Mouse (Mus musculus) Muller cell, postnatal 12 days (primary cell): ENCODE data around the gene Nyap1.
A peak's percentile ranks its signal among the peaks of the same experiment; 100 is the strongest.
"Not testable (repeated sequence)": the region's sequence is repeated elsewhere in the genome, so short reads cannot be mapped to it uniquely, and the experiment has no call there.

Experiments
- DNase-seq: peaks from one replicate; pipeline ENCODE4 v3.0.0-alpha.2; 2015; ENCODE audit errors: inconsistent ontology term

Nyap1 gene

GRCm38 (mm10) chr5:137745214-137746171, 4.1 kb upstream of the Nyap1 start, which contains the start of gene Tsc22d4:
Gene Tsc22d4 (plus strand): TSS chr5:137745730.
- DNase-seq, result peak; percentile 97

DNA sequence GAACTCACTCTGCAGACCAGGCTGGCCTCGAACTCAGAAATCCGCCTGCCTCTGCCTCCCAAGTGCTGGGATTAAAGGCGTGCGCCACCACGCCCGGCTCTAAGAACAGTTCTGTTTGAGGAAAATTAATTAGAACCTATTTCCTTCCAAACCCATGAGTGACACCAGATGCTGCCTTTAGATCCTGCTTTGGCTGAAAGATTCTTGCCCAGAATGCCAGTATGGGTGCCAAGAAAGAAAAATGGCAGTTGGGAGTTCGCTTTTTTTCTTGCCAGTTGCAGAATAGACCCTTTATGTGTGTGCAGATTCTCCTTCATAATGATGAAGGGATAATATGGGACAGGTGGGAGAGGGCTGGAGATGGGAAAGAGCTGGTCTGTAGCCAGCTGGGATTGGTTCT, 2.8 kb upstream of the Nyap1 start:
- DNase-seq, result no peak

- DNase-seq, result no peak
These were observed 1.4 kb upstream of the Nyap1 start for GRCm38 (mm10) chr5:137742836-137743235.

GRCm38 (mm10) chr5:137742048-137742447, 641 bp upstream of the Nyap1 start:
- DNase-seq, result no peak

DNA sequence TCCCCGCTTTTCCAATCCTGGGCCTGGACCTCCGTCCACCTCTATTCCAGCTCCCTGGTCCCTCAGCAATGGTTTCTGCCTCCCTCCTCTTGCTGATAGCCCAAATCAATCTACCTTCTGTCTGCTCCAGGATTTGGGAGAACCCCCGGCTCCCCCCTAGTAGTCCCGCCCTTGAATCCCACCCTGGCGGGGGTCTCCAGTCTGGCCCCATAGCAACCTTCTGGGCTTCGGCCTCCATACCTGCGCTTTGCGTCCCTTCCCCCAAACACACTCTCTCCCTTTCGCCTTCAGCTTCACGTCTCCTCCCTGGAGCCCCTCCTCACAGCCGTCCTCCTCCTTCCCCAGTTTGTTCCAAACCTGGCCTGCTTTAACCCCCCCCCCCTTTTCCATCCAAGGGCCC, 901 bp downstream of the Nyap1 start:
- DNase-seq, result no peak

DNA sequence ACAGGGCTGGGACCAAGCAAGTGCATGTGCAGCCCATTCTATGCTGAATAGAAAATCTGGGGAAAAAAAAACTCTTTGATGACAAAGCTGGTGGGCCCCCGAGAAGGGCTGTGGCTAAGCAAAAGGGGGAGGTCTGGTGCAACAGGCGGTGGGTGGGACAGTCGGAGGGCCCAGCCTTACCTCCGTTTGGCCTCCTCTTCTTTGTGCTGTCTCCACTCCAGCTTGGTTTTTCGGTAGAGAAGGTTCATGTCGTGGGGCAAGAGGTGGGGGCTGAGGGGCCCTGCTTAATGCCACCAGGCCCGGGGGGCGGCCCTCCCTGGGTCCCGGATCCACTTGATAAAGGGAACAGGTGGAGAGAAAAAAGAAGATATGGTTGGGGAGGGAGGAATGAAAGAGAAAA, 1.9 kb downstream of the Nyap1 start:
- no peak for DNase-seq

DNA sequence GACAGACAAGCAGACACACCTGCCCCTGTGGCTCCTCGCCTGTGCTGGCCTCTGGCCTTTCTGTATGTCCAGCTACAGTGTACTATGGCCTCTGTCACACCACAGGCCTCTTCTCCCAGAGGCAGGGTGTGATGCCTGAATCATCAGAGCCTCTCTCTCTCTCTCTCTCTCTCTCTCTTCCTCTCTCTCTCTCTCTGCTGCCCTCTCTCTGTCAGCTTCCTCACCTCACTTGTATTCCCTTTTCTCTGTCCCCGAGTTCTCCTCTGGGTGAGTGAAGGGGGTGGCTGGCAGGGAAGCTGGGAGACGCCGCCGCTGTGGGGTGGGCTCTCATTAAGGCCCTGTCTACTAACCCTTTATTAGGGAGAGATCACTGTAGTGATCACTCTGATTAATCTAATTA, 2.9 kb downstream of the Nyap1 start:
- peak; percentile 81 for DNase-seq

DNA sequence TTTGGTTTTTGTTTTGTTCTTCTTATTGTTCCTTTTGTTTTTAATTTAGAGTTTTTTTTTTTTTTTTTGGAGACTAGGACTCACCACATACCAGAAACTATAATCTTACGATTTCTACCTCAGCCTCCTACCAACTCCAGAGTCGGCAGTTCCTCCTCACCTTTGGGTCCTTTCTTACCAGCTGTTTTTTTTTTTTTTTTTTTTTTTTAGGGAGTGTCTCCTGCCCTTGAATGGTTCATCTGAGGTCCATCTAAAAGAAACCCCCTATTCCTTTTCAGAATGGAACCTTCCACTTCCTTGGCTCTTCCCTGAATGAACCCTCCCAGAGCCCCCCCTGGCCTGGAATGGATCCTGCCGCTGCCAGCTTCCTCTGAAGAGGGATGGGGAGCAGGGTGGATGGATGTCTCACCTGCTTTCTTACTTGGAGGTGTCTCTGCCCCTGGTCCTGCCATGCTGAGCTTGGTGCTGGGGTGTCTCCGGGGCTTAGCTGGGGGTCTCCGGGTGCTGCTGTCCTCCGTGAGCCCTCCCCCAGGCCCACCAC, 3.9 kb downstream of the Nyap1 start:
- no peak for DNase-seq

DNA sequence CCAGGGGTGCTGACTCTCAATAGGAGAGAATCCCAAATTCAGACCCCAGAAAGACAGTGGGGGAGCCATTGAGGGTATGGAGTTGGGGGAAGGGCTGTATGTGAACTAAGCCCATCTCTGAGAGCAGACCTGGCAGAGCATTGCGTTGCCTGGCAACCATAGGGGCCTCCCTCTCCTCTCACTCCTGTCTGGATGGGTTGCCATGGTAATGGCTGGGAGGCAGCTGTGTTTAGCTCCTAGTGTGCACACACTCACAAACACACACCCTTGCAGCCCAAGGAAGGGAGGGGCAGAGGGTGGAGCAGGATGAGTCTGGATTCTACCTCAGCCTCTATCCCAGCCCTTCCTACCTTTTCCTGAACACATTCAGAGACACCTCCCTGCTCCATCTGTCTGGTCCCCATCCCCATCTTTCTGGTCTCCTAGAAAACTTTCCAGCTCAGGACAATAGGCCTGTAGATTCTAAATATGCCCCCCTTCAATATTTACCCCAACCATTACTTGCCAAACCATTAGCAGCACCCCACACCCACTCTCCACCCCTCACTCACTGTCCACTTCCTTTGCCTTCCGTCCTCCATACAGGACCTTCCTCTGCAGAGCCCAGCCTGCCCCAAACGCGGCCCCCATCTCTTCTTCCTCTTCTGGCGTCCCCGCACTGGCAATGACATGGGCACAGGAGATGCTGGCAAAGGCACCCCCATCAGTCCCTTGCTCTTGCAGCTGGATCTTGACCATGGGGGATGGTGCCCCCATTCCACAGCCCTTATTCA, 6.9 kb downstream of the Nyap1 start:
- no peak for DNase-seq

DNA sequence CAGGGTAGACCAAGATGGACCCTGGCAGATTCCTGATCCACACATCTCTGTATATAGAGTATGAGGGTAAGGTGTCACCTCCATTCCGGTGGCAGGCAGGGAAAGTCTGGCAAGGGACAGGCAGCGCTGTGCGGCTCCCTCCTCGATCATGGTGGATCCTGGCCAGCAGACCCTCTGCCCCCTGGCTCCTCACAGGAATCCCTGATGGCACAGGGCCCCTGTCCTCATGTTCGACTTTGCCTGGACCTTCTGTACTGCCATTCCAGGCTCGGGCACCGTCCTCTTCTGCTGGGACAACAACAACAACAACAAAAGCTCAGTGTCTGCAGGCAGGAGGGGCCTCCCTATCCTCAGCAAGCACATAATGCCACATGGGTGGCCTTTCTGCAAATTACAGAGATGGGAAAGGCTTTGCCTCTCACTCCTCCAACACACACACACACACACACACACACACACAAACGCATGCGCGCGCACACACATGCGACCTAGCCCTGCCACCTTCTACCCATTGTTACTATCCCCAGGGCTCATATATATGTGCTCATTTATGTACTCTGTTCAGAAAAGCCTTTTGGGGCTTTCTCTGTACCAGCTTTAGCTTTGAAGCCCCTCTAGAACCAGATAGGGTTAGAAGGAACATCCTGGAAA, 7.6 kb downstream of the Nyap1 start:
- DNase-seq, result no peak

DNA sequence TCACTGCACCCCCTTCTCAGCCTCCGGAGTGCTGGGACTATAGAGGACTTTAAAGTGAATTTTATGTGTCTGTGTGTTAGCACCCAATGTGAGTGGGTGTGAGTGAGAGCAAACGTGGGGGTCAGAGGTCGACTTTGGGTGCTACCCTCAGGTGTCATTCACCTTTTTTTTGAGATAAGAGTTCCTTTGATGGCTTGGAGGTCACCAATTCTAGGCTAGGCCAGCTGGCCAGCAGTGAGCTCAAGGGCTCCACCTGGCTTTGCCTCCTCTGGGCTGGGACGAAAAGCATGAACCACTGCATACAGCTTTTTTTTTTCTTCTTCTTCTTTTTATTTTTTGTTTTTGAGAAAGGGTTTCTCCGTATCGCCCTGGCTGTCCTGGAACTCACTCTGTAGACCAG, 14.6 kb downstream of the Nyap1 start:
- no peak for DNase-seq

DNA sequence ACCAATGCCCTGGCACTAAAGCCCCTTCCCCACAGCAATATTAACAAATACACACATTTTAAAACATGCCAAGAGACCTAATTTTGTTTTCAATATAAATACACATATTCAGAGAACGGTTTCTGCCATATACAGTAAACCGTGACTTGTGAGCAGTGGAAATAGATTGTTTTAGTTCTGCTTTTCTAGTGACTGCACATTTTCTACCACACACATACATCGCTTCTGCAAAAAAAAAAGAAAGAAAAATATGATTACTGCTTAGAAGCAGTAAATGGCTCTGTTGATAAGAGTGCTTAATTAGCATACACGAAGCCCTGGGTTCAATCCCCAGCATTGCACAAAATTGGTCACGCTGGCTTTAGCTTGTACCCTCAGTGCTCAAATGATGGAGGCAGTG, 17.6 kb downstream of the Nyap1 start:
- no peak for DNase-seq

- not testable (repeated sequence) for DNase-seq
These were observed 20.7 kb downstream of the Nyap1 start for GRCm38 (mm10) chr5:137720558-137721164.

GRCm38 (mm10) chr5:137719088-137719487, 22.3 kb downstream of the Nyap1 start:
- peak; percentile 36 for DNase-seq

DNA sequence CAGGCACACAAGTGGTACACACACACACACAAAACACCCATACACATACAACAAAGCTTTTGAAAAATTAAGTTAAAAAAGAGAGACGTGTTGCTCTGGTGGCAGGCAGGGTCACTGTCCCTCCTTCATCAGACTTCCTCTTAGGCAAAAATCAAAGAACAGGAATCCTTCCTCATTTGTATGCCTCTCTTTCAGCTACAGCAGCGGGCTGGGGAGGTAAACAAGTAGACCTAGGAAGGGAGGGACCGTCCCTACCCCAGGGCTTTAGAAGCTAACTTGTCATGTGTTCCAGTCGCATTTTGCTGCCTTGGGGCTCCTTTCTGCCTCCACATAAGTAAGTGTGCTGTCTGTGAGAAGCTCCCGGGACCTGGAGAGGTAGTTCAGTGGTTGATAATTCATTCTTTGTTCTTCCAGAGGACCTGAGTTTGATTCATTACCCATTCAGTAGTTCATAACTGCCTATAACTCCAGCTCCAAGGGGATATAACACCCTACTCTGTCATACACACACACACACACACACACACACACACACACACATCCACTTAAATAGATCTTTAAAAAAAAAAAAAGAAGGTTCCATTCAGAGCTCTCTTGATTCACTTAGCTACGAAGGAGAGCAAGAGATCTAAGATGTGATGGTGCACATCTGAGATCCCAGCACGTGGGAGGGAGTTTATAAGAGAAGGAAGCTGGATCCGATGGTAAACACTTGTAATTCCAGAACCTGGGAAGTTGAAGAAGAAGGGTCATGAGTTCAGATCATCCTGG, 23.2 kb downstream of the Nyap1 start:
- DNase-seq, result no peak

- no peak for DNase-seq
These were observed 25.7 kb downstream of the Nyap1 start for GRCm38 (mm10) chr5:137715685-137716084.

DNA sequence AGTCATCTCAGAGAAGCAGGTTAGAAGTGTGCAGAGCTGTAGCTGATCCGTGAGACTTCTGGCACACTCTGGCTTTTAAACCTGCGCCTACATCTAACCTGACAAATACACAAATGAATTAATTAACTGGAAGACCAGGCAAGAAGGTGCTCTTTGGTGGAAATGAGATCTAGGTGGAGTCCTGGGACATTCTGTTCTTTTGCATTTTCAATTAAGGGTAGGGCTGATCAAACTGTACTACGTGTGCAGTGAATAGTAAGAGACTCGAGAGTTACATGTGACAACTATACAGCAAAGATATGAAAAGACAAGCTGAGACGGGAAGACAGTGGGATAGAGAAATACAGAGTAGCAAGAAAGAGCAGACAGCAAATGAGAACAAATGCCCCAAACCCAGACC, 28.0 kb downstream of the Nyap1 start:
- DNase-seq, result no peak

DNA sequence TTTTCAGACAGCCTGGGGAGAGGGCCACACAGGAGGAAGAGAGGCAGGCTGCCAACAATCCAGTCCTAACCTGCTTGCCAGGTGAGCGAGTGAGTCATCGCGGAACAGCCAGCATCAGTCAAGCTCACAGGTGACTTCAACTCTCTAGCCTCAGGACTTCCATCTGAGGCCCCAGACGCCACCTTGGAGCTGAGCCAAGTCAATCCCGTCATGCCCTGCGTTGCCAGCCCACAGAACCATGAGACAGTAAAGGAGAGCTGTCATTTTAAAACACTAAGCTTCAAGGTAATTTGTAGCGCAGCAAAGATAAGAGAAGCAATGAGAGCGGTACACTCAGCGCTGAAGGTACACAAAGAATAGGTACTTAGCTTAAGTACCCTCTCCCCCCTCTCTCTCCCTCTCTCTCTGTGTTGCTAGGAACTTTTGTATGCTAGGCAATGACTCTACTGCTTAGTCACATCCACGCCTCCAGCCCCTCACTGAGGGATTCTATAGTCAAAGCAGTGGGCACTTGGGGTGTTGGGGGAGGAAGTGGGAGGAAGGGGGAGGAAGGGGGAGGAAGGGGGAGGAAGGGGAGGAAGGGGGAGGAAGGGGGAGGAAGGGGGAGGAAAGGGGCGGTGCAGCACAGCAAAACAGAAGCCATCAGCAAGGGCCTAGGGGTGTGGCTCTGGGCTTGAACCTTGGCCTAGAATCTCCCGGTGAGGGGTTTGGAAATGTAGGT, 34.3 kb downstream of the Nyap1 start:
- DNase-seq, result no peak

GRCm38 (mm10) chr5:137705242-137705641, 36.2 kb downstream of the Nyap1 start:
- DNase-seq, result no peak

GRCm38 (mm10) chr5:137699850-137700249, 41.6 kb downstream of the Nyap1 start:
- DNase-seq, result no peak
